Comparison of ENCODE assay signal across 1 mouse cellular context in the genomic region with DNA sequence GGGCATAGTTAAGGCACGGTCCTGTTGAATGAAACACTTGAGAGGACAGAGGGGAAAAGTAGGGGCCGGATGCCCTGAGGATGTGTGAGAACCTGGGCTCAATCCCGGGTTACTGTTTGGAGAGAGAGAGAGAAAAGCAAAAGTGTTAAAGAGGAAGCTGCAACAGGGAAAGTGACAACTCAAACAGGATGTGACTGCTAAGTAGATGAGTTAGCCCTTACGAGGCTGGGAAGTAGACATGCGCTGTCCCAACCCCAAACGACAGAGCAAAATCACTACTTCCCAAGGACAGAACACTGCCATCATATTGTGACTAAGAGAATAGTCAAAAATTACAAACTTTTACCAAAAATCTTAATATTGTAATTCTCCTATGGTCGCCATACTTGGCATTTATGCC.
TF ChIP-seq lines count a peak whose summit lies in the region.

No protein-coding gene starts in this region.

TF ChIP-seq in MEL, 35 proteins besides CTCF, POLR2A, EP300 and RAD21 (continued from another document):
- no peak for TF ChIP-seq GATA1 (IDR thresholded peaks at IDR 0.05; ENCODE audit: low read depth, low read length)
- TF ChIP-seq JUND (IDR thresholded peaks at IDR 0.05; ENCODE audit: low read depth, low read length) = no peak
- no peak for TF ChIP-seq MEF2A (IDR thresholded peaks at IDR 0.05; ENCODE audit: extremely low read depth, insufficient replicate concordance, low read depth, low read length, poor library complexity, severe bottlenecking)
- no peak for TF ChIP-seq MYB (IDR thresholded peaks at IDR 0.05; ENCODE audit: low read depth, low read length)
- no peak for TF ChIP-seq KAT2A (conservative IDR thresholded peaks at IDR 0.05; ENCODE audit: low read depth, low read length)
